Mouse (Mus musculus) G1E-ER4 (cell line): ENCODE data around the gene Cnpy3. TPM values are rescaled to one million over a fixed set of nuclear protein-coding genes. Genes with fewer than 3 reads are reported as not detected.

Source experiments
- GATA1 ChIP-seq: IDR thresholded peaks from one replicate; pipeline ENCODE4 v1.8.0; 2012; ENCODE audit warnings: low read length, inconsistent platforms
- polyA plus RNA-seq: library from polyadenylated mRNA; stranded (reverse); fragments of >175 nt; gene quantifications from 2 replicates; pipeline ENCODE4 v1.2.3, GENCODE M21; 2012

Cnpy3 gene
- polyA plus RNA-seq, 1 experiment: 81.9 TPM

GRCm38 (mm10) chr17:46772038-46772403, 20.0 kb upstream of the Cnpy3 start:
- no peak for TF ChIP-seq GATA1

DNA sequence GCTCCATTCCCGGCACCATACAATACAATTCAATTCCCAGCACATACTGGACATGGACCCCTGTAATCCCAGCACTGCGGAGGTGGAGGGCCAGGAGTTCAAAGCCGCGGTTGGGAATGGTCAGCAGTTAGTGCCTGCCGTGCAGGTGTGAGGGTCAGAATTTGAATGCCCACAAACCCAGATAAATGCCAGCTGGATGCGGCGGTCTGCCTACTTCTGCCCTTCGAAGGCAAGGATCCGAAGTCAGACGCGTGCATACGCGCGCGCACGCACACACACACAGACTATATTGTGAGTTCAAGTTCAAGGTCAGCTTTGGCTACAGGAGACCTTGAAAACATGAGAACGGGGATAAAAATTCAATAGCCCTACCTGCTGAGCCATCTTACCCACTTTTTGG, 19.6 kb upstream of the Cnpy3 start:
- TF ChIP-seq GATA1: no peak

DNA sequence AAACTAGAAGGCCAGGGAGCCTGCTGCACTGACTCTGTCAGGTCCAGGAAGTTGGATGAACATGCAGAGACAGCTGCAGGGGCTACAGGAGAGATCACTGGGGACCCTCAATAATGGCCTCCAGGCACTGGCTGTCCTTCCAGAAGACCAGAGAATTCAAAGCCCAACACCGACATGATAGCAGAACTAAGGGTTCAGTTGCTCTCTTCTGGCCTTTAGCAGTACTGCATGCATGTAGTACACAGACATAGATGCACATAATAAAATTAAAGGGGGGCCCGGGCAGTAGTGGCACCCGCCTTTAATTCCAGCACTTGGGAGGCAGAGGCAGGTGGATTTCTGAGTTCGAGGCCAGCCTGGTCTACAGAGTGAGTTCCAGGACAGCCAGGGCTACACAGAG, 19.0 kb upstream of the Cnpy3 start:
- TF ChIP-seq GATA1: no peak

GRCm38 (mm10) chr17:46770546-46770945, 18.5 kb upstream of the Cnpy3 start:
- TF ChIP-seq GATA1: no peak

- TF ChIP-seq GATA1: no peak
These were observed 15.9 kb upstream of the Cnpy3 start for GRCm38 (mm10) chr17:46767868-46768267.

DNA sequence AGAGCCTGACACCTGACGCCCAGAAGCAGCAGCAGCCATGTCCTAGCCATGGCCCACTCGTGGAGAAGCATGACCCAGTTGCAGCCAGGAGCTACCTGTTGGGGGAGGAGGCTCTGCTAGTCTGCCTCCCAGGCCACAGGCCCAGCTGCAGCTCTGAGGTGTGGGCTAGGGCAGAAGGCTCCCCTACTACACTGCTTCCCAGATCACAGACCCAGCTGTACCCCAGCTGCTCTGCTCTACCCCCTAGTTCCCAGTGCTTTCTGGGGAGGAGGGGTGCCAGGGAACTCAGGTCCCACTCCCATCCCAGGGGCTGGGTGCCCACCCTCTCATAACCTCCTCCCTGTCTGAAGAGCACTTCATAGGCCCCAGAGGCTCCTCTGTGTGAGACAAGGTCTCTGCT, 11.5 kb upstream of the Cnpy3 start, which contains the start of gene Ptcra:
TSS of gene Ptcra (minus strand) at position 169 of the 400 bp plus-strand sequence.
- no peak for TF ChIP-seq GATA1

DNA sequence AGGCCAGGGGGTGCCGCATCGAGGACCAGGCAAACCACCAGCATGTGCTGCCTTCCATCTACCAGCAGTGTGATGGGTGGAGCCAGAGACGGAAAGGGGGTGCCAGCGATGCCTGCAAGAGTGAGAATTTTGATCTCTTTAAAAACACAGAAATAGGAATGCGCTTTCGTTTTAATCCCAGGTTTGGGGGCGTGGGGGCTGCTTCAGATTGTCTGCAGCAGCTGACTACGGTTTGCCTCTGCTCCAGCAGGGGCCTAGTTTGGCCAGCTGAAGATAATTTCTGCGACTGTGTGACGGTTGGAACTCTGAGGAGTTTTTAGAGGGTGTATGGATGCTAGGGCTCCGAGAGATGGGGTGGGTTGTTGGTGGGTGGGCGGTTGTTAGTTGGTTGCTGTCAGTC, 6.7 kb upstream of the Cnpy3 start:
- no peak for TF ChIP-seq GATA1

GRCm38 (mm10) chr17:46751056-46751793, 789 bp downstream of the Cnpy3 start:
- TF ChIP-seq GATA1: no peak

DNA sequence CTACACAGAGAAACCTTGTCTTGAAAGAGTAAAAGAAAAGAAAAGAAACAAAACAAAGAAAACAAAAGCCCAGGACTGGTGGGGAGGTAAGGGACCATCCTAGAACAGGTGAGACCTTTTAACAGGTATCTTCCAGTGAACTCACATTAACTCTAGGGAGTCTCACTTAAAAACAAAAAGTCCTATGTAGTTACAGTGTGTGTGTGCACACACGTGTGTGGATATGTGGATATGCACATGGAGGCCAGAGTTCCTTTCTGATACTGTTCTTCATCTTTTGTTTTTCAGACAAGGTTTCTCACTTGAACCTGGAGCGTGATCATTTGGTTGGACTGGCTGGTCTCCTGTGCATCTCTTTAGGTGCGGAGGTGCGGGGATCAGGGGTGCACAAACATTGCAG, 1.4 kb downstream of the Cnpy3 start:
- TF ChIP-seq GATA1: no peak

DNA sequence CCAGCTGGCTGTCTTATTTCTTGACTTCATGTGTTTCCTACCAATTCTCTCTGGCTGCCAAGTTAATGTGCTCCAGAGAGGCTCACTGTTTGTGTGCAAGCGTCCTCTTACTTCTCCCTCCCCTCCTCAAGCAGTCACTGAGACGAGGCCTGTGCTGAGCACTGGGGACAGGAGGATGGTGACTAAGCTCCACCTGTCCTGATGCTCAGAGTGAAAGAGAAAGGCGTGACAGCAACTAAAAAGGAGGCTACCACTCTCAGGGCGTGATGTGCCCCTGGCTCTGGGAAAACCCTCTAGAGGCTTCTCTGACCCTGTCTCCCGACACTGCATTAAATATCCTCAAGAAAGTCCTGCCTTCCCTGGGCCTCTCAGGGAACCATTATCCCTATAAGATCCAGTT, 2.7 kb downstream of the Cnpy3 start:
- no peak for TF ChIP-seq GATA1

GRCm38 (mm10) chr17:46747806-46748205, 4.2 kb downstream of the Cnpy3 start:
- no peak for TF ChIP-seq GATA1

- no peak for TF ChIP-seq GATA1
These were observed 4.8 kb downstream of the Cnpy3 start for GRCm38 (mm10) chr17:46747234-46747633.

DNA sequence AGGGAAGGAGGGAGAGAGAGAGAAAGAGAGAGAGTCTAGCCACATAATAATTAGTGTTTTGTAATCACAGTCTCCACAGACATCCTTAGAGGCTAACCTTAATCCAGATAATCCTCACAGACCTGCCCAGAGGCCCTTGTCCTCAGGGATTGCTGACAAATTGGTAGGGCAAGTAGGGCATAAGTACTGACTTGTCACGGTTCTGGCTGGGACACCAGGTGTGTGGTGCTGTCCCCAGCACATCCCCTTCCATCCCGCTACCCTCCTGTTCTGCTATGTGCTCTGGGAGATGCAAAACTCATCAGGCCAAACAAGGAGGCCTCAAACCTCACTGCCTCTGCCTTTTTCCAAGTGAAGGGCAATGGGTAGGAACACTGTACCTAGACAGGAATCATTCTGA, 6.5 kb downstream of the Cnpy3 start:
- TF ChIP-seq GATA1: no peak

DNA sequence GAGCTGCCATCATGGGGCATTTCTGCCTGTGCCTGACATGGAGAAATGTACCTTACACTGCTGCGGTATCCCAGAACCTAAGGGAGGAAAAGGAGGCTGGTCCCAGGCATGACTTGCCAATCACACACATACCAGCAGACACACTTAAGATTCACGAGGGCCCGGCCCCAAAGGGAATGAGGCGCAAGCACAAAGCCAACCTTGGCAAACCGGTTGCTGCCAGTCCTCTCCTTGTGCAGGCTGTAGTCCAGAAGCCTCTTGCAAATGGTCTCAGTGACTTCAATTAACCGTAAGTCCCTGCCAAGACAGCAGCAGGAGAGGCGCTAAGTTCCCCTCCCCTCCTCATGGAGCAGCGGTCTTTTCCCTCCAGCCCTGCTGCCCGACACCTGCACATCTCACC, 9.0 kb downstream of the Cnpy3 start:
- TF ChIP-seq GATA1: no peak

DNA sequence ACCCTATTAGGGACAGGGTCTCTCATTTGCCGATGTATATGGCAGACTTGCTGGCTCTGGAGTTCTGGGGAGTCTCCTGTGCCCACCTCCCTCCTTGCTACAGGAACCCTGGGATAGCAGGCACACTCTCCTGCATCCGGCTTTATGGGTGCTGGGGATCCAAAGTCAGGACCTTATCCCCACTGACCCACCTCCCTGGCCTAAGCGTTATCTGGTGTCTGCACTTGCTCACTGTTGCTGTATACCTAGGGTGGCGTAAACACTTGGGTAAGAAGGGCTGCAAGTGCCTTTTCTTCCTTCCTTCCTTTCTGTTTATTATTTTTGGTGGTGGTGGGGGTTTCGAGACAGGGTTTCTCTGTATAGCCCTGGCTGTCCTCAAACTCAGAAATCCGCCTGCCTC, 10.7 kb downstream of the Cnpy3 start:
- no peak for TF ChIP-seq GATA1

DNA sequence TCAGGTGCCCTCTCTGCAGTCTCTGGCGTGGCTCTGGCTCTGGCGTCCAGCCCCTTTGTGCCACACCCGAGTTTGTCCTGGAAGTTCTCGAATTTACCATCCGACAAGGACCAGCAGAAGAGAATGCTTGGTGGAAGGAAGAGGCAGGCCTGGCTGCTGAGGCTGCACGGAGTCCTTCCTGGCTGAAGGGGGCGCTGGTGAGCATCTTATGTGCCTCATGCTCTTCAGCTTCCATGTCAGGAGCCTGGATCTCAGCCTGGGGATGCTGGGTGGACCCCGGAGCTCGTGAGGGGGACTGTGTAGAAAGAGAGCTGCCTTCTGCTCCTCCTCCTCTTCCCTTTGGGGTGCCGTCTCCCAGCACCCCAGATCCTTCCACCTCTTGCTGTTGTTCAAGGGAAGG, 15.9 kb downstream of the Cnpy3 start:
- no peak for TF ChIP-seq GATA1

GRCm38 (mm10) chr17:46735287-46735686, 16.7 kb downstream of the Cnpy3 start:
- no peak for TF ChIP-seq GATA1

DNA sequence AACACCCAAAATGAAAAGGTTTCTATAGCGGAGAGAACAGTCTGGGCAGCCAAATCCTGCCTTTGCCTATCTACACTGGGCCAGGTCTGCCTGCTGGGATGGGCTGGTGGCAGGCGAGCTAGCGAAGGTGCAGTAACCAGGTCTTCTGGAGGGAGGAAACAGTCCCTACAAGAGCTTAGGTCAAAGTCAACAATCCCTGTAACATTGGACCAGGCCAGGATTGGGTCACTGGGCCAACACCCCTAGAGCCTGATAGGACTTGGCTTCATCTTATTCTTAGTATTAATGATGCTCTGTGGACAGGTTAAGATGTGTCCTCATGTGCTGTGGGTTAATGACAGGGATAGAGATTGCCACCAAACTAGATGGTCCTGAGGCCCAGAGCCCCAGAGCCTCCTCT, 18.0 kb downstream of the Cnpy3 start:
- TF ChIP-seq GATA1: no peak
